Mouse (Mus musculus) neural tube, embryonic 14.5 days (tissue): ENCODE measurements around the gene Nupl1. TPM values are rescaled to one million over a fixed set of nuclear protein-coding genes. Genes with fewer than 3 reads are reported as not detected.

Experiments
- ATAC-seq: fragments of 200-750 bp; cut with Nextera tagmentation; 2 replicates; pipeline ENCODE4 v1.8.0; 2017; ENCODE audit warnings: low read depth, mild to moderate bottlenecking, moderate TSS enrichment, moderate library complexity
- H3K27ac ChIP-seq: fragments of 300-500 bp; sonication (generic); 2 replicates; pipeline ENCODE4 v1.5.1; 2014; ENCODE audit warnings: low read depth, mild to moderate bottlenecking, control low read depth, low read length, moderate library complexity, mixed read lengths
- H3K27me3 ChIP-seq: fragments of 300-500 bp; sonication (generic); 2 replicates; pipeline ENCODE4 v1.6.1; 2014; ENCODE audit warnings: low read length; ENCODE audit not compliant: control insufficient read depth, insufficient read depth
- H3K36me3 ChIP-seq: fragments of 300-500 bp; sonication (generic); 2 replicates; pipeline ENCODE4 v1.6.1; 2014; ENCODE audit warnings: low read length, mixed read lengths; ENCODE audit not compliant: control insufficient read depth, insufficient read depth
- H3K4me1 ChIP-seq: fragments of 300-500 bp; sonication (generic); 2 replicates; pipeline ENCODE4 v1.6.1; 2014; ENCODE audit warnings: low read length; ENCODE audit not compliant: control insufficient read depth, insufficient read depth
- H3K4me2 ChIP-seq: fragments of 300-500 bp; sonication (generic); 2 replicates; pipeline ENCODE4 v1.6.1; 2014; ENCODE audit warnings: mild to moderate bottlenecking, low read depth, low read length, control low read depth
- H3K4me3 ChIP-seq: fragments of 300-500 bp; sonication (generic); 2 replicates; pipeline ENCODE4 v1.5.1; 2014; ENCODE audit warnings: low read depth, low read length, control low read depth, mixed read lengths
- H3K9ac ChIP-seq: fragments of 300-500 bp; sonication (generic); replicated peaks from 2 replicates; pipeline ENCODE4 v1.6.1; 2014; ENCODE audit warnings: low read depth, mild to moderate bottlenecking, control low read depth, low read length, mixed read lengths
- H3K9me3 ChIP-seq: fragments of 300-500 bp; sonication (generic); 2 replicates; pipeline ENCODE4 v1.6.1; 2016; ENCODE audit warnings: low read length; ENCODE audit not compliant: control insufficient read depth
- WGBS: fragments of 180-500 bp; shearing (Covaris S2); extraction: QIAGEN DNeasy Blood & Tissue Kit; methylation state at CpG from one replicate; pipeline ENCODE4 v1.1.7; 2014; 5-methylcytosine and 5-hydroxymethylcytosine counted together
- microRNA counts: library from miRNA; unstranded; fragments of <30 nt; microRNA quantifications from one replicate; lab custom pipeline; 2016
- microRNA-seq: library from miRNA; unstranded; fragments of <30 nt; microRNA quantifications from one replicate; pipeline ENCODE4, GENCODE M21; 2016
- polyA plus RNA-seq: library from polyadenylated mRNA; unstranded; fragments of >200 nt; fragmentation: Nextera tagmentation; extraction: Ambion mirVana; gene quantifications from 2 replicates; pipeline ENCODE4 v1.2.1, GENCODE M21; 2014

Gene Nupl1
- polyA plus RNA-seq, 1 experiment from 2014 or later, result 0.07 TPM

DNA sequence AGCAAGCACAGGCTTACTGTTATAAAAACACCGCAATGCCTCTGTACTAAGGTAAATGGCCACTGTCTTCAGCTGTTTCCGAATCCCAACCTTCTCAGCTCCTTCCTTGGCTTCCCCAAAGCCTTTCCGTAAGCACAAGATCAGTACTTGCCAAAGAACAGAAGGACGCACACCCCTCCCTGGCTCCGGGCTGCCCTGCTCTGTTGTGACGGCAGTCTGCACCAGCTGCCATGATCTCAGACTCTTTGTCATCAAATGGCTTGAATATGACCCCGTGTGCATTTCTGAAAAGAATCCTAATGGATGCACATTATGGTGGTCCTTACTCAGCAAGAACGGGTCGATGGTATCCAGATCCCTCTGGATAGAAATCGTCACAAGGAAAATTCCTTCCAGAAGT is 108.0 kb downstream of the Nupl1 start:
- Histone ChIP-seq H3K27me3 (no peaks in the 10 kb centered on the region), H3K4me3 (no peak overlapping the region), H3K4me2 (no peak overlapping the region), H3K36me3 (no peaks in the 10 kb centered on the region), H3K9me3 (no peaks in the 10 kb centered on the region), H3K4me1 (no peaks in the 10 kb centered on the region), H3K9ac (no peak overlapping the region), H3K27ac (no peak overlapping the region)
- no peak for ATAC-seq
- whole genome bisulfite sequencing, result 79% methylated on average over 10 of the region's 10 CpGs

DNA sequence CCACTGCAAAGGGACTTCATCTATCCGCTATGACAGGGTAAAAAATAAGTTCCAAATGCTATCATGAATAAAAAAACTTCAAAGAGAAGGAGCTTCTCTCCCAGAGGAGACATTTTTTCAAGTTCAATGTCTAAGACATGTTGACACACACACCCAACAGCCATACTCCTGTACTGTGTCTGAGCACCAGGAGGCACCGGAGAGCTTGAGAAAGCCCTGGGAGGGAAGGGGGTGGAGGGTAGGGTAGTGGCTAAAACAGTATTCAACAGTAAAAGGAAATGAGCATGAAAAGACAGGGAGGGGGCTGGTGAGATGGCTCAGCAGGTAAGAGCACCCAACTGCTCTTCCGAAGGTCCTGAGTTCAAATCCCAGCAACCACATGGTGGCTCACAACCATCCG is 112.9 kb downstream of the Nupl1 start:
- 97% methylated on average over 3 of the region's 4 CpGs for WGBS

DNA sequence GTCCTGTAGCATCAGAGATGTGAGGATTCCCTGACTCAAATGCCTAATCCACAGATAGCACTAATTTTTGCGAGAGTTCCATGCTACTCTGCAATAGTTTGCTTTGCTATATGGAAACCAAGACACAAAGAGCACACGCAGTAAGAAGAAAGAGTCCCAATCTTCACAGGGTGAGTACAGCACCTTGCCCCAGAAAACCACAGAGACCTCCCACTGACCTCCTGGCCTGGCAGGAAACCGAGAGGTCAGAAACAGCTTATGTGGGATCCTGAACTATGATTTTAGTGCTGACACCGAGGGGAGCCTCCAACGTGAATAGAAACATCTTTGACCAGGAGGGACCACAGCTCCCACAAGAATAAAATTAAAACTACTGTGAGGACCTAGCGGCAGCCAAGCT is 113.4 kb downstream of the Nupl1 start:
- H3K9ac ChIP-seq, result no peak overlapping the region
- no peaks in the 10 kb centered on the region for H3K4me1 ChIP-seq
- ATAC-seq, result no peak
- H3K27me3 ChIP-seq, result no peaks in the 10 kb centered on the region
- no peak overlapping the region for H3K4me3 ChIP-seq
- H3K36me3 ChIP-seq, result no peaks in the 10 kb centered on the region
- WGBS, result 79% methylated on average over 6 of the region's 6 CpGs
- H3K4me2 ChIP-seq, result no peak overlapping the region
- H3K27ac ChIP-seq, result no peak overlapping the region
- H3K9me3 ChIP-seq, result no peaks in the 10 kb centered on the region

More for the DNA sequence above, 112.9 kb downstream of the Nupl1 start:
- Histone ChIP-seq H3K9ac (no peak overlapping the region), H3K27ac (no peak overlapping the region), H3K4me1 (no peaks in the 10 kb centered on the region), H3K27me3 (no peaks in the 10 kb centered on the region), H3K9me3 (no peaks in the 10 kb centered on the region), H3K36me3 (no peaks in the 10 kb centered on the region), H3K4me3 (no peak overlapping the region), H3K4me2 (no peak overlapping the region)
- ATAC-seq, result no peak

DNA sequence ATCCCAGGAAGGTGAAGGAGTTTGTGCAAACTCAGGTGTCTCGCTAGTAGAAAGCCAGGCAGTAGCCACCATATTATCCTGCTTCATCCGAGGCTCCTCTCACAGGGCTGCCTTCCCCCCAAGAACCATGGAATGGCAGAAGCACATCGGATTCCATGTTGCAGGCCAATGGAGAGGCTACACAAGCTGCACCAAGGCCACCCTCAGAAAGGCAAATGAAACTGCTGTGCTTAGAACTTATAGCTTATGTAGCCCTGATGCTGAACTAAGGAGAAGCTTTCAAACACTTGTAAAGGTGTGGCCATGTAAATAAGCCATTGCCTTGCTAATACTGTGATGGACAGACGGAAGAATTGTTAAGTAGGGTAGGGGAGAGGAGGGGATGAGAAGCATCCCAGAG is 115.4 kb downstream of the Nupl1 start:
- ATAC-seq, result no peak
- H3K4me2 ChIP-seq, result no peak overlapping the region
- no peaks in the 10 kb centered on the region for H3K9me3 ChIP-seq
- H3K27me3 ChIP-seq, result no peaks in the 10 kb centered on the region
- H3K36me3 ChIP-seq, result no peaks in the 10 kb centered on the region
- H3K9ac ChIP-seq, result no peak overlapping the region
- no peak overlapping the region for H3K4me3 ChIP-seq
- H3K4me1 ChIP-seq, result no peaks in the 10 kb centered on the region
- 87% methylated on average over 4 of the region's 4 CpGs for WGBS
- no peak overlapping the region for H3K27ac ChIP-seq

DNA sequence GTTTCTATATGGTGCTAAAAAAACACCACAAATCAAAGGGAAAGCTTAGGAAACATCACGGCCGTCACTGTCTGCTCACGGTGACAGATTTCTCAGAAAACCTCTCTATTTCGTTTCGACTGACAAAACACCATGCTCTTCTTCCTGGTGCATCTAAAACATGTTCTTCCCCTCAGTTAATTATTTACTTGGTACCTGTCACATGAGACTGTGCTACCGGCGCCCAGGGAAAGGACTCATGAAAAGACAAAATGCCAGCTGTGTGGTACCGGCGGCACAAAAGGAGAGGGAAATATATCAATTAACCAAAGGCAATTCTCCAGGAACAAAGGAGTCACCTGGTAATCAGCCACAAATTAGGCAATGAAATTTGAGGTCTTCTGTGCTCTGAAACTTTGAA is 116.5 kb downstream of the Nupl1 start:
- Histone ChIP-seq H3K4me2 (no peak overlapping the region), H3K36me3 (no peaks in the 10 kb centered on the region), H3K4me3 (no peak overlapping the region), H3K9me3 (no peaks in the 10 kb centered on the region), H3K27me3 (no peaks in the 10 kb centered on the region), H3K4me1 (no peaks in the 10 kb centered on the region), H3K27ac (no peak overlapping the region), H3K9ac (no peak overlapping the region)
- 48% methylated on average over 9 of the region's 9 CpGs for WGBS
- no peak for ATAC-seq

MicroRNAs within 50 kb of the gene (microRNA counts, 519-probe panel; counts per million panel counts)
- not detected for microRNA mmu-miR-719 (lab: Ali Mortazavi, UCI)

Small RNAs within 50 kb of the gene (microRNA-seq; reads per million reads assigned to microRNA genes)
- not detected for gene Mir719

Other genes starting within 250 kb of the Nupl1 start
- gene Atp8a2, start 54.3 kb downstream of the Nupl1 start, polyA plus RNA-seq, result 50.0 and 51.5 TPM in 2 replicates
- 70.0 and 81.2 TPM in 2 replicates for gene Gm49336, start 76 bp upstream of the Nupl1 start, polyA plus RNA-seq
- gene Mtmr6, start 13.8 kb upstream of the Nupl1 start, polyA plus RNA-seq, result 57.9 and 79.3 TPM in 2 replicates
- 21.3 and 21.9 TPM in 2 replicates for gene Amer2, start 121.8 kb upstream of the Nupl1 start, polyA plus RNA-seq